Mouse (Mus musculus) ES-Bruce4 (cell line): ENCODE data around the gene Sod1.

Experiments used
- CTCF ChIP-seq: IDR thresholded peaks from one replicate; pipeline ENCODE4 v1.8.1; 2011; ENCODE audit warnings: low read depth, low read length
- EP300 ChIP-seq: IDR thresholded peaks from 2 replicates; pipeline ENCODE4 v1.6.1; 2011; ENCODE audit warnings: low read depth, low read length; ENCODE audit not compliant: insufficient read depth
- POLR2A ChIP-seq: IDR thresholded peaks from one replicate; pipeline ENCODE4 v1.8.1; 2011; ENCODE audit warnings: low read length; ENCODE audit not compliant: insufficient read depth

DNA sequence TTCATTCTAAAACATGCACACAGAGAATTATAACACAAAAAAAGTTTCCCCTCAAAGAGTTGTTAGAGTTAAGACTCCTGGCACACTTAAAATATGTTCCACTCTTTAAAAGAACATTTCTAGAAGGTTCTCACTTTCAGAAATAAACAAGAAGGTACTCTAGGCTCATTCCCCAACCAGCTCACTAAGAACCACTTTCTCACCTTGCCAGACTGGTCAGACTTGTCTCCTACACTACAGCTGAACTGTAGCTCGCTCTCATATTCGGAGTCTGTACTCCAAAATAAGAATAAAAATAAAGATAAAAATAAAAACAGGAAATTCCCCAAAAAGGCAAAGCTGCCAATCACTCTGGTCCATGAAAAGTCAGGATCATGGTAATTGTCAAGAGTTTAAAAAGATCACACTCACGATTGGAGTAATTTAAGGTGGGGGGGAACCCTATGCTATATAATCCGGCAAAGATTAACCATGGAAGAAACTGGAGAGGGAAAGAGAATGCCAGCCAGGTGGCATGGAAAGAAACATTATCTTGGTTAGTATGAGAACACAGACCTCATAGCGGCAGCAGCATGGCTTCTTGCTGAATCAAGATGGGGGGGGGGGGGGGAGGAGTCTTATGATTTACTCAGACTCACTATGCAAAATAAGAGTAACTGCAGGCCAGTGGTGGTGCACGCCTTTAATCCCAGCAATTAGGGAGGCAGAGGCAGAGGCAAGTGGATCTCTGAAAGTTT lies 17.2 kb upstream of the Sod1 start:
- TF ChIP-seq CTCF (no peak), EP300 (no peak), POLR2A (no peak)
